Comparison of ENCODE assay signal across 9 mouse cellular contexts in genomic region chr2:27232376-27232775, GRCm38 (mm10). TPM values are rescaled to one million over a fixed set of nuclear protein-coding genes. Genes with fewer than 3 reads are reported as not detected.
A peak's percentile ranks its signal among the peaks of the same experiment; 100 is the strongest.
DNase-seq lines count a peak whose midpoint lies in the region; ATAC-seq and TF ChIP-seq lines count a peak whose summit lies in the region.
"Had no signal": no experiment of that assay in that cellular context is flagged by ENCODE, and none has a peak within 500 bp of the region (broad histone marks: within the 10 kb centered on the region; RNA-seq: fewer than 3 reads in every experiment).

No protein-coding gene starts in this region.

- no peak overlapping the region for H3K9ac ChIP-seq in midbrain, postnatal 0 days (replicated peaks; ENCODE audit: low read length, poor library complexity, severe bottlenecking)
- no peak overlapping the region; the same call in 1 of the 2 replicates for H3K9ac ChIP-seq in forebrain, embryonic 14.5 days (ENCODE audit: low read length)

- peak overlapping the region; percentile 77 for H3K4me3 ChIP-seq in megakaryocyte, embryonic 14.5 days (replicated peaks)
- H3K4me3 ChIP-seq in midbrain, postnatal 0 days (ENCODE audit: low read depth, low read length), result no peak overlapping the region
- H3K4me3 ChIP-seq in forebrain, embryonic 14.5 days (ENCODE audit: low read depth, low read length), result no peak overlapping the region
- H3K4me3 ChIP-seq: myocyte had no signal

- peaks cover 53% of the 10 kb centered on the region for H3K4me1 ChIP-seq in megakaryocyte, embryonic 14.5 days
- H3K4me1 ChIP-seq in midbrain, postnatal 0 days (ENCODE audit: insufficient read depth, low read length), result no peaks in the 10 kb centered on the region
- no peaks in the 10 kb centered on the region for H3K4me1 ChIP-seq in forebrain, embryonic 14.5 days (ENCODE audit: control insufficient read depth, insufficient read depth, low read length)

- WGBS in midbrain, postnatal 0 days, result 39% methylated on average over 7 of the region's 7 CpGs
- 33% methylated on average over 7 of the region's 7 CpGs for WGBS in forebrain, embryonic 14.5 days

- ATAC-seq in midbrain, postnatal 0 days (ENCODE audit: low FRiP score), result no peak
- no peak for ATAC-seq in forebrain, embryonic 14.5 days

- no peak for TF ChIP-seq CTCF in midbrain, postnatal 0 days (IDR thresholded peaks at IDR 0.05)

- no peaks in the 10 kb centered on the region for H3K36me3 ChIP-seq in megakaryocyte, embryonic 14.5 days (replicated peaks; ENCODE audit: low read length)
- H3K36me3 ChIP-seq in midbrain, postnatal 0 days (ENCODE audit: insufficient read depth, low read length), result no peaks in the 10 kb centered on the region
- no peaks in the 10 kb centered on the region for H3K36me3 ChIP-seq in forebrain, embryonic 14.5 days (ENCODE audit: control insufficient read depth, insufficient read depth, low read length)

- H3K27ac ChIP-seq in midbrain, postnatal 0 days (ENCODE audit: low read depth, low read length), result no peak overlapping the region
- H3K27ac ChIP-seq in forebrain, embryonic 14.5 days (ENCODE audit: low read depth, low read length), result no peak overlapping the region

- H3K4me2 ChIP-seq in midbrain, postnatal 0 days (ENCODE audit: low read depth, low read length, poor library complexity, severe bottlenecking), result no peak overlapping the region
- no peak overlapping the region for H3K4me2 ChIP-seq in forebrain, embryonic 14.5 days (ENCODE audit: low read length)

- DNase-seq in adrenal gland, postnatal 10 days, result peak; percentile 44
- DNase-seq in adrenal gland, adult 8-10 months, result no peak
- peak; percentile 58 for DNase-seq in urinary bladder, postnatal 14 days (ENCODE audit: low spot score)
- DNase-seq in urinary bladder, adult 2 months (ENCODE audit: low spot score), result no peak
- peak; percentile 37 for DNase-seq in kidney, postnatal 10 days
- DNase-seq in midbrain, postnatal 0 days (ENCODE audit: low spot score), result no peak
- DNase-seq in forebrain, embryonic 14.5 days (ENCODE audit: low spot score), result no peak

- peaks cover 42% of the 10 kb centered on the region for H3K27me3 ChIP-seq in megakaryocyte, embryonic 14.5 days (replicated peaks)
- H3K27me3 ChIP-seq in midbrain, postnatal 0 days (ENCODE audit: insufficient read depth, low read length), result no peaks in the 10 kb centered on the region
- H3K27me3 ChIP-seq in forebrain, embryonic 14.5 days (replicated peaks; ENCODE audit: control insufficient read depth, insufficient read depth, low read length), result no peaks in the 10 kb centered on the region

- H3K9me3 ChIP-seq in megakaryocyte, embryonic 14.5 days, result no peaks in the 10 kb centered on the region
- H3K9me3 ChIP-seq in midbrain, postnatal 0 days (ENCODE audit: low read length), result no peaks in the 10 kb centered on the region
- H3K9me3 ChIP-seq in forebrain, embryonic 14.5 days (replicated peaks; ENCODE audit: control insufficient read depth, low read length), result no peaks in the 10 kb centered on the region

RNA-seq across cellular contexts. Expression of gene Sardh, which starts 15.8 kb away (rescaled TPM):
- 10 to 100 TPM; 46.6 to 79.0 TPM for total RNA-seq in adrenal gland, postnatal 10 days (2021)
- total RNA-seq in adrenal gland, adult 8-10 months (2022), result 10 to 100 TPM in 1 of 4 experiments, 1 to 10 TPM in 3; 8.1 to 11.2 (median 8.8) TPM
- polyA plus RNA-seq in urinary bladder, adult 2 months (2012; rRNA removed), result 8.1 and 10.6 TPM in 2 replicates
- 505 and 531 TPM in 2 replicates for polyA plus RNA-seq in megakaryocyte, embryonic 14.5 days (2012; ENCODE audit: insufficient read depth, low replicate concordance)
- 9.5 and 11.8 TPM in 2 replicates for total RNA-seq in midbrain, postnatal 0 days (2014; rRNA removed)
- 7.4 and 8.9 TPM in 2 replicates for polyA plus RNA-seq in midbrain, postnatal 0 days (2015; fragmentation: Nextera tagmentation; extraction: Ambion mirVana)
- polyA plus RNA-seq in forebrain, embryonic 14.5 days (2014; fragmentation: Nextera tagmentation; extraction: Ambion mirVana), result 4.2 and 4.7 TPM in 2 replicates

Comparison
In these comparisons a context has a peak if more than half of its experiments do, and no peak if none do; other contexts are left out.
1. DNase-seq: peak in adrenal gland, postnatal 10 days (single experiment), urinary bladder, postnatal 14 days (single experiment) and kidney, postnatal 10 days (single experiment); none in adrenal gland, adult 8-10 months (single experiment), urinary bladder, adult 2 months (single experiment), midbrain, postnatal 0 days (single experiment) and forebrain, embryonic 14.5 days (single experiment).
2. RNA of gene Sardh, which starts 15.8 kb away (polyA plus RNA-seq): 505 to 531 TPM in megakaryocyte, embryonic 14.5 days; 7.4 to 8.9 TPM in midbrain, postnatal 0 days, 8.1 to 10.6 TPM in urinary bladder, adult 2 months and 4.2 to 4.7 TPM in forebrain, embryonic 14.5 days; every median in the first group is over 10 times any median in the second.